Mouse (Mus musculus) embryonic facial prominence, embryonic 13.5 days (tissue): ENCODE data around the gene Bend6. TPM values are rescaled to one million over a fixed set of nuclear protein-coding genes. Genes with fewer than 3 reads are reported as not detected.

Experiments
- ATAC-seq: fragments of 200-750 bp; cut with Nextera tagmentation; 2 replicates; pipeline ENCODE4 v1.8.0; 2017; ENCODE audit warnings: low read depth; ENCODE audit not compliant: insufficient number of reproducible peaks, insufficient read depth, low FRiP score, low TSS enrichment
- H3K27ac ChIP-seq: fragments of 300-500 bp; sonication (generic); 2 replicates; pipeline ENCODE4 v1.5.1; 2015; ENCODE audit warnings: moderate library complexity, mild to moderate bottlenecking, inconsistent platforms
- H3K27me3 ChIP-seq: fragments of 300-500 bp; sonication (generic); 2 replicates; pipeline ENCODE4 v1.6.1; 2015; ENCODE audit warnings: mild to moderate bottlenecking, inconsistent platforms
- H3K36me3 ChIP-seq: fragments of 300-500 bp; sonication (generic); 2 replicates; pipeline ENCODE4 v1.6.1; 2015; ENCODE audit warnings: mild to moderate bottlenecking, inconsistent platforms
- H3K4me1 ChIP-seq: fragments of 300-500 bp; sonication (generic); 2 replicates; pipeline ENCODE4 v1.6.1; 2015; ENCODE audit warnings: inconsistent platforms
- H3K4me2 ChIP-seq: fragments of 300-500 bp; sonication (generic); 2 replicates; pipeline ENCODE4 v1.6.1; 2015; ENCODE audit warnings: moderate library complexity, mild to moderate bottlenecking, inconsistent platforms
- H3K4me3 ChIP-seq: fragments of 300-500 bp; sonication (generic); 2 replicates; pipeline ENCODE4 v1.5.1; 2015; ENCODE audit warnings: mild to moderate bottlenecking, inconsistent platforms
- H3K9ac ChIP-seq: fragments of 300-500 bp; sonication (generic); 2 replicates; pipeline ENCODE4 v1.6.1; 2015; ENCODE audit warnings: mild to moderate bottlenecking, inconsistent platforms
- H3K9me3 ChIP-seq: fragments of 300-500 bp; sonication (generic); 2 replicates; pipeline ENCODE4 v1.6.1; 2016; ENCODE audit warnings: inconsistent platforms
- WGBS: fragments of 180-500 bp; shearing (Covaris S2); methylation state at CpG from one replicate; pipeline ENCODE4 v1.1.7; 2015; ENCODE audit warnings: mixed read lengths; 5-methylcytosine and 5-hydroxymethylcytosine counted together
- polyA plus RNA-seq: library from polyadenylated mRNA; unstranded; fragments of >200 nt; fragmentation: Nextera tagmentation; extraction: Ambion mirVana; gene quantifications from 2 replicates; pipeline ENCODE4 v1.2.1, GENCODE M21; 2015

The Bend6 gene
- polyA plus RNA-seq, 1 experiment from 2014 or later = 1.8 TPM

DNA sequence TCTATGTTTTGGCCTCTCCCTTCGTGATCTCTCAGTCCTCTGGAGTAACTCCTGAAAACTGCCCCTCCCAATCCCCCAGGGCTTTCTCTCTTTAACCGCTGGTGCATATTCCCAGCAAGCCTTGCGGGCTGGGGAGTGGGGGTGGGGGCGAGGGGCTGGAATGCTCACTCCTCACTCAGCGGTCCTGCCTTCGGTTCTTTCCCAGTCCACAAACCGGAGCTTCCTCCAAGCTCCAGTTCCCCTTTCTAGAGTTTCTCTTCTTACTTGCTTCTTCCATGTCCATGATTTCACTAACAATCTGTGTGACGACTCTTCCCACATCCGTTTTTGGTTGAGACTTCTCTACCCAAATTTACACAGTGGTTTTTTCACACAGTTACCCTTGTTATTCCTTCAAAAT, 4.0 kb downstream of the Bend6 start:
- H3K9ac ChIP-seq = no peak overlapping the region
- H3K36me3 ChIP-seq = no peaks in the 10 kb centered on the region
- H3K9me3 ChIP-seq = no peaks in the 10 kb centered on the region
- WGBS = 25% methylated on average over 9 of the region's 9 CpGs
- no peak for ATAC-seq
- H3K4me2 ChIP-seq = peak overlapping the region; percentile 26
- H3K4me3 ChIP-seq = no peak overlapping the region
- peaks cover 15% of the 10 kb centered on the region for H3K4me1 ChIP-seq
- no peak overlapping the region for H3K27ac ChIP-seq
- H3K27me3 ChIP-seq = peaks cover 33% of the 10 kb centered on the region

DNA sequence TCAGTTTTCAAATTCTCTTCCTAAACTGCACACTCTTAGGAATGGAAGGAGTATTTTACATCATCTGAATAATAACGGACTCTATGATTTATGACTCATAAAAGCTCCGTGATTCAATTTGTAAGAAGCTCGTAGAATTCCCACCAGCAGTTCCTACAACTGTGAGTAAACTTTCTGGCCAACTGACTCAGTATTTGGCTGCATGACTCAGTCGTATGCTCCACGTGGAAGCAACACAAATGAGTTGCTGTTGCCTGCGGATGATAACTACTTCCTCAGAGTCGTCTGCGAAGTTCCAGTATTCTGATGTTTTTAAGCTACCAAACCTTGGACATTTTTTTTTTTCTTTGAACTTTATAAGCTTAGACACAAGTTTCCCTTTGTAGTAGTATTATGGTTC, 7.4 kb downstream of the Bend6 start:
- H3K27ac ChIP-seq = no peak overlapping the region
- H3K4me3 ChIP-seq = no peak overlapping the region
- no peaks in the 10 kb centered on the region for H3K9me3 ChIP-seq
- no peaks in the 10 kb centered on the region for H3K36me3 ChIP-seq
- H3K4me1 ChIP-seq = 0 out of 2 replicates have a peak, but pooled peaks cover 4% of the 10 kb centered on the region
- no peak overlapping the region for H3K4me2 ChIP-seq
- H3K9ac ChIP-seq = no peak overlapping the region
- peaks cover 10% of the 10 kb centered on the region; the same call in 1 of the 2 replicates for H3K27me3 ChIP-seq
- ATAC-seq = no peak
- WGBS = 88% methylated on average over 8 of the region's 8 CpGs

DNA sequence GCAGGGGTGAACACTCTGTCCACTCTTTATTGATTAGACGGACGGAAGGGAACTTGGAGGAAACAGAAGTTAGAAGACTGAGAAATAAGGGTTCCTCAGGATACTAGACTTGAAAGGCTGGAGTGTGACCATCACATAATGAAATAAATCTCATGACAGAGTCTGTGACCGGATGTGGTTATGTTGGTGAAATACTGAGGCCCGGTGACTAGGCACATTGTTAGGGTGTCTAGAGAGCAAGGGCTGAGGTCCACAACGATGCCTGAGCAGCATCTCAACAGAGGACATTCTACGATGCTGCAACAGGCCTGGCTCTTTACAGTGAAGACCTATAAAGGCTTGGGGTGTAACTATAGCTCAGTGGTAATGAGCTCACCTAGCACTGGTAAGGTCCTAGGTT, 9.2 kb downstream of the Bend6 start:
- H3K27ac ChIP-seq = no peak overlapping the region
- no peak overlapping the region for H3K4me2 ChIP-seq
- H3K36me3 ChIP-seq = no peaks in the 10 kb centered on the region
- no peak for ATAC-seq
- WGBS = 86% methylated on average over 6 of the region's 6 CpGs
- no peak overlapping the region for H3K4me3 ChIP-seq
- H3K4me1 ChIP-seq = 0 out of 2 replicates have a peak, but pooled peaks cover under 1% of the 10 kb centered on the region
- no peak overlapping the region for H3K9ac ChIP-seq
- H3K27me3 ChIP-seq = no peaks in the 10 kb centered on the region
- H3K9me3 ChIP-seq = no peaks in the 10 kb centered on the region

DNA sequence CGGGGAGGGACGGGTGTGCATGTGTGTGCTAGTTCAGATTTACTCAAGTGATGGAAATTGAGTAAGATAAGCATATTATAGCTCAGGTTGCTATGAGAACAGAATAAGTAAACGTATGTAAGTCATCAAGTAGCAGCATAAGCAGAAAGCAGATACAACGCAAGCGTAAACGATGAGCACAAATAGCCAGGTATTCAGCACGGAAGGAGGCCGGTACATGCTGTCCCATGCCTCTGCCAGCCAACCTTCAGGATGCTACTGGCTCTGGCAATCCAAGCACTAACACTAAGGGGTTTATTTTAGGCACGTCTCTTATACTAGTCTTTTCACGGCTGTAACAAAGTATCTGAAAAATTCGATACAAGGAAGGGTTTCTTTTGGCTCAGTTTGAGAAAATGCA, 10.2 kb downstream of the Bend6 start:
- WGBS = 77% methylated on average over 11 of the region's 11 CpGs
- H3K27me3 ChIP-seq = no peaks in the 10 kb centered on the region

DNA sequence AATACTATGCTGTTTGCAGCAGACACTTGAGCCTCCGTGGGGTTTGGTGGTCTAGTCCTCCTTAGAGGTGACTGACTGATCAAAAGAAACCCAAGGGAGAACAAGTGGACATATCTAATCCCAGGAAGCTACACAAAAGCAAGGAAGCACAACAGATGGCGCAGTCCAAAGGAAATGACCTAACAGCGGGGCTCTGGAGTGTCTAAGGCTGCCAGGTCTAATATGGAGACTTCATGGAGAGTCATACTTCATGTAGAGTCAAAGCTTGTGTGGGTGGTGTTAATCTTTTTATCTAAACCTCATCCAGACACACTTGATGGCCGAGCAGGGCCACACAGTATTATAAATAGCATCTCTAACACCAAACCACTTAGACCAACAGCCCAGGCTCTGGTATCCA, 10.9 kb downstream of the Bend6 start:
- no peak overlapping the region for H3K27ac ChIP-seq
- no peaks in the 10 kb centered on the region for H3K9me3 ChIP-seq
- no peaks in the 10 kb centered on the region for H3K4me1 ChIP-seq
- 79% methylated on average over 4 of the region's 4 CpGs for WGBS
- no peaks in the 10 kb centered on the region for H3K36me3 ChIP-seq
- ATAC-seq = no peak
- no peak overlapping the region for H3K9ac ChIP-seq
- H3K4me2 ChIP-seq = no peak overlapping the region
- H3K27me3 ChIP-seq = no peaks in the 10 kb centered on the region
- no peak overlapping the region for H3K4me3 ChIP-seq

More for the DNA sequence above, 10.2 kb downstream of the Bend6 start:
- Histone ChIP-seq H3K9me3 (no peaks in the 10 kb centered on the region), H3K36me3 (no peaks in the 10 kb centered on the region), H3K4me2 (no peak overlapping the region), H3K4me3 (no peak overlapping the region), H3K9ac (no peak overlapping the region), H3K27ac (no peak overlapping the region), H3K4me1 (no peaks in the 10 kb centered on the region)
- ATAC-seq = no peak

DNA sequence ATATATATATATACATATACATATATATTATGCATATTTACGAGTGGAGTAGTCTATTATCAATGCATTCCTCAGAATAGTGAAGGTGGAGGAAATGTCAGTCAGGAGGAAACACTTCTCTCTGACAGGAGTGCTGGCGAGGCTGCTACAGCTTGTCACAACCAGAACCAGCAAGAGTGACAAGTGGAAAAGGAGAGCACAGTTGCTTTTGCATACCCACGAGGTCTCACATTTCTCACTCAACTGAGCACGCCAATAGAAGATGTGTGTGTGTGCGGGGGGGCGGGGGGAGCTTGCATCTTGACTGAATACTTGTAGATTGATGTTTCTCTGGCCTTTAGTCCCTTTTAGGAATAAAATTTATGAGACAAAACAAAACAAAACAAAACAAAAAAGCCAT, 11.5 kb downstream of the Bend6 start:
- Histone ChIP-seq H3K4me2 (no peak overlapping the region), H3K27me3 (no peaks in the 10 kb centered on the region), H3K27ac (no peak overlapping the region), H3K4me3 (no peak overlapping the region), H3K9ac (no peak overlapping the region), H3K4me1 (no peaks in the 10 kb centered on the region), H3K9me3 (no peaks in the 10 kb centered on the region), H3K36me3 (no peaks in the 10 kb centered on the region)
- ATAC-seq = no peak
- 65% methylated on average over 6 of the region's 6 CpGs for WGBS

DNA sequence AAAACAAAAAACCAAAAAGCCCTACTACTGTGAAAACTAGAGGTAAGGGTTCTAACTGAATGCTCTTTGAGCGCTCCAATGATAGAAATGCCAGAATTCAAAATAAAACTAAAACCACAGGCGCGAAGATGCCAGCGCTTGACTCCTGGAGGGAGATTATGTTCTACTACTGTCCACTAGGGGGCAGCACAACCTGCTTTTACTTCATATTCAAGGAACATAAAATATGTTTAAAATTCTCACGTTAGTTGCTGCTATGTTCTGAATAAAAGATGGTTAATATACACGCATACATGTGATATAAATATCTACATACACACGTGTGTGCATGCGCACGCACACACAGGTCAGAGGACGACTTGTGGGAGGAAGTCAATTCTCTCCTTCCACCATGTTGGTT, 14.8 kb downstream of the Bend6 start:
- WGBS = 69% methylated on average over 10 of the region's 10 CpGs
- H3K36me3 ChIP-seq = no peaks in the 10 kb centered on the region

DNA sequence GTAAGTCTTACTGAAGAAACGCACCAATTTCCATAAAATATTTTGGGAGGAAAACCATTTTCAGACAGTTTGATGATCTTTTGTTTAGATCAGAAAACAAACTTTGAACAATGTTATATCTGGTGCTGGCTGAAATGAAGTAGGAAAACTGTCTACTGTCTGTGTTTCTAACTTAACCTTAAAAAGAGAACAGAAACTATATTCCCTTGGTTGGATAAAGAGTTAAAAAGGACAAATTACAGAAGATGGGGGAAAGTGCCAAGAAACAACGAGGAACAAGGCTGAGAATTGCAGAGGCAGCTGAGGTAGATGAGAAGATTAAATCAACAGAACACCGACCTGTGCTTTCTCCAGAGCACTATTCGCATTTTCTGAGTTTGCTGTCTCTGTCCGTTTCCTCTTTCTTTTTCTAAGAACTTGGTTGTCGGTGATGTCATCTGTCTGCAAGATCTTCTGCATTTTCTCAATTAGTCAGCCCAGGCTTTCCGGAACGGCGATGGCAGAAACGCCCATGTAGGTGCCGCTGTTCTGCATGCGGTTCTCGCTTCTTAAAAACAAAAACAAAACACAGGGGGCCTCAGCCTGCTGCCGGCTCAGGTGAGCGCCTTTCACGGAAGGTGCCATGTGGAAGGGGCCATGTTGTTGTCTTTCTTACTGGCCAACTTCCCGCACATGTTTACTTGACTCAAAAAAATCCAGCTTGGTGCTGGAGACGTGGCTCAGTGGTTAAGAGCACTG, 24.3 kb downstream of the Bend6 start:
- Histone ChIP-seq H3K27ac (no peak overlapping the region), H3K9me3 (no peaks in the 10 kb centered on the region), H3K27me3 (no peaks in the 10 kb centered on the region), H3K4me1 (peaks cover 6% of the 10 kb centered on the region; the same call in 1 of the 2 replicates), H3K4me3 (peak overlapping the region; percentile 28), H3K36me3 (no peaks in the 10 kb centered on the region), H3K9ac (0 out of 2 replicates have a peak overlapping the region, but pooled peaks have one; percentile 27), H3K4me2 (peak overlapping the region; percentile 56)
- ATAC-seq = no peak
- 13% methylated on average over 18 of the region's 18 CpGs for WGBS

More for the DNA sequence above, 14.8 kb downstream of the Bend6 start:
- Histone ChIP-seq H3K27ac (no peak overlapping the region), H3K27me3 (no peaks in the 10 kb centered on the region), H3K4me2 (no peak overlapping the region), H3K9me3 (no peaks in the 10 kb centered on the region), H3K4me3 (no peak overlapping the region), H3K9ac (no peak overlapping the region), H3K4me1 (no peaks in the 10 kb centered on the region)
- ATAC-seq = no peak

DNA sequence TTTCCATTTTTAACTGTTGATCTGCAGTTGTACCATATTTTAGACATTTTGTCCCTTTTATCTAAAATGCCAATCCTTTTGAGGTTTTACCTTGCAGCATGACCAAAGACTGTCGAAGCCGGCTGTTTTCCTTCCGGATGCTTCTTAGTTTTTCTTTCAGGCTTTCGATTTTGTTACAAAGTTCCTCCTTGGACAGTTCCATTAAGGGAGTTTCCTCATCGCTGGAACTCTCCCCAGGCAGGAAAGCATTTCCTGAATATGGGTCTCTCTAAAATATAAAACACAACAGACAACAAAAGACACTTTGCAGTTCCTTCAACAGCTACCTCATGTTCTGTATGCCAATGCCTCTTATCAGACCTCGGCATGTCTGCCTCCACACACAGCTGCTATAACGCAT, 29.4 kb downstream of the Bend6 start:
- Histone ChIP-seq H3K9ac (no peak overlapping the region), H3K36me3 (no peaks in the 10 kb centered on the region), H3K9me3 (no peaks in the 10 kb centered on the region), H3K4me3 (no peak overlapping the region), H3K4me2 (no peak overlapping the region), H3K4me1 (0 out of 2 replicates have a peak, but pooled peaks cover under 1% of the 10 kb centered on the region), H3K27me3 (no peaks in the 10 kb centered on the region), H3K27ac (no peak overlapping the region)
- no peak for ATAC-seq
- WGBS = 81% methylated on average over 7 of the region's 7 CpGs

DNA sequence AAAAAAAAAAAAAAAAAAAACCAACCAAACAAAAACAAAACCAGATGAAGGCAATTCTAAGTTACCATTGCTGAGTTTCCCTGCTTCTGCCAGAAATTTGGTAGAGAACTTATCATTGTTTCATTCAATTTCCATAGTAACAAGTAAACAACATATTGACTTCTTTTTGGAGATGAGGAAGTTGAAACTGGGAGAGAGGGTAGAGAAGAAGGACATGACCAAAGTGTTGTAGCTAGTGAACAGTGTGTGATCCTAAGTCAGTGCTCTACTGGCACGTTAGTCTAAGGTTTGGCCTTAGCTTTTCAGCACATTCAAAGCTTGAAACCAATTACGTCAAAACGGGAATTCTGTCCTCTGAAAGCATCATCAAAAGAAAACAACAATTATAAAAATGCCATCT, 31.2 kb downstream of the Bend6 start:
- H3K27me3 ChIP-seq = no peaks in the 10 kb centered on the region
- H3K36me3 ChIP-seq = no peaks in the 10 kb centered on the region
- ATAC-seq = no peak
- no peak overlapping the region for H3K9ac ChIP-seq
- WGBS = 74% methylated on average over 3 of the region's 3 CpGs
- H3K9me3 ChIP-seq = 0 out of 2 replicates have a peak, but pooled peaks cover 5% of the 10 kb centered on the region
- no peak overlapping the region for H3K27ac ChIP-seq
- no peaks in the 10 kb centered on the region for H3K4me1 ChIP-seq
- H3K4me3 ChIP-seq = no peak overlapping the region
- H3K4me2 ChIP-seq = no peak overlapping the region

DNA sequence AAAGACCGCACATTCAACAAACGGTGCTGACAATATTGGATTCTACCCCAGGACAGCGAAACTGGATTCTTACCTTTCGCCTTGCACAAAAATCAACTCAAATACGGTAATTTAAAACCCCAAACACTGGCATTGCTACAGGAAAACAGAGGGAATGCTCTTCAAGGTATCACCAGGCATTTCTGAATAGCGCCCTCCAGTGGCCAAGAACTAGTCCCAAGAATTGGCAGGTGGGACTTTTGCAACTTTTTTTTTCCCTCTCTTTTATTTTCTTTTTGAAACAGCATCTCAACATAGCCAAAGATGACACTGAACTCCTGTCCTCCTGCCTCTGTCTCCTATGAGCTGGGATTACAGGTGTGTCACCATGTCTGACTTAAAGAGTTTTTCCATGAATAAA, 31.9 kb downstream of the Bend6 start:
- Histone ChIP-seq H3K4me3 (no peak overlapping the region), H3K4me1 (no peaks in the 10 kb centered on the region), H3K27me3 (no peaks in the 10 kb centered on the region), H3K36me3 (no peaks in the 10 kb centered on the region), H3K9ac (no peak overlapping the region), H3K9me3 (0 out of 2 replicates have a peak, but pooled peaks cover 5% of the 10 kb centered on the region), H3K27ac (no peak overlapping the region), H3K4me2 (no peak overlapping the region)
- ATAC-seq = no peak
- WGBS = 51% methylated on average over 6 of the region's 6 CpGs

DNA sequence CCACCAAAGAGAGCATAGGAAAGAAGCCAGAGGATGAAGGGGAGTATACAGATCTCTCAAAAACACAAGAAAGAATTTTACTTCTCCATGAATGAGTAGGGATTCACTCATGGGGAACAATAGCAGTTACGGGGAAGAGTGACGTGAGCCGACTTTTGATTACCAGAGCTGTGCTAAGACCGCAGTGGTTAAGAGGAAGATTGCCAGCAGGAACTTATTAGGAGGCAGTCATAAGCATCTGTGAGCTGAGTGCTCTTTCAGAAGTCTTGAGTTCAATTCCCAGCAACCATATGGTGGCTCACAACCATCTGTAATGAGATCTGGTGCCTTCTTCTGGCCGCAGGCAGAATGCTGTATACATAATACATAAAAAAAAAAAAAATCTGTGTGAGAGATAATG, 34.1 kb downstream of the Bend6 start:
- Histone ChIP-seq H3K4me2 (no peak overlapping the region), H3K4me3 (no peak overlapping the region), H3K9me3 (0 out of 2 replicates have a peak, but pooled peaks cover 5% of the 10 kb centered on the region), H3K9ac (no peak overlapping the region), H3K4me1 (no peaks in the 10 kb centered on the region), H3K27ac (no peak overlapping the region), H3K27me3 (no peaks in the 10 kb centered on the region), H3K36me3 (no peaks in the 10 kb centered on the region)
- 68% methylated on average over 5 of the region's 5 CpGs for WGBS
- ATAC-seq = no peak
